Comparison of ENCODE assay signal across 8 mouse cellular contexts in the genomic region with DNA sequence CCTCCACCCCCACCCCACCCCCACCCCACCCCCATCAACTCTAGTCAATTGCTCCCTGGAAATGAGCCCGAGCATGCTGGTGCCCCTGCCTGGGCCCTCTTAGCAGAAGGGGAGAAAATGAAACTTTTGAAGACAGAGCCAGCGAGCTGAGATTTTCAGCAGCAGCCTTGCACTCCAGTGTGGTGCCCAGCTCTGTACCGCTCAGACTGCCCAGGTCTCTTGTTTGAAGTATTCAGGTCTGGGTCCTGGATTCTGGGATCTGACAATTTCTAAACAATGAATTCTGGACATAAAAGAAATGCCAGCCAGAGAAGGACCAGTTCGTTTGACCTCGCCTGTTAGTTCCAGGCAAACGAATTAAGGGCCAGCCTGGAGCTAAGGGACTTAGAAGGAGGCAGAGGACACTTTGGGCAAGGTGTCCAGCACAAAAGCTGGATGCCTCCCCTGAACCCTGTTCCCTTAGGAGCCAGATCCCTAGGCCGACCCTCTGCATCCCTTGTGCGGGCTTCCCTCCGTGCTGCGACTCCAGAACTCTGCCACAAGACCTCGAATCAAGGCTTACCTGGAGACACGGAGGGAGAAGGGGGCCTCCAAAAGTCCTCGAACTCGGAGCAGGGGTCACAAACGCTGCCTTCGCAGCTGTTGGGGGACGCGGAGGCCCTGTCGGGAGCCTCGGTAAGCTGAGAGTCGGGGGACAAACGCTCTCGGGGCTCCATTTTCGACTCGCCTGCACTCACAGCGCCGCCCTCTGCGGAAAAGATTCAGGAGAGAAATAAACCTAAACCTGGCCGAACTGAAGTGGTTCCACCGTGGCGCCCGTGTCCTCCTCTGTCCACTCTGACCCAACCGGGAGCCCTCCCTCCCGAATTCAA. TPM values are rescaled to one million over a fixed set of nuclear protein-coding genes. Genes with fewer than 3 reads are reported as not detected.
A peak's percentile ranks its signal among the peaks of the same experiment; 100 is the strongest.
DNase-seq lines count a peak whose midpoint lies in the region; ATAC-seq and TF ChIP-seq lines count a peak whose summit lies in the region.

No protein-coding gene starts in this region.

- peak overlapping the region; percentile 81 for H3K4me2 ChIP-seq in heart, embryonic 13.5 days
- H3K4me2 ChIP-seq in midbrain, embryonic 15.5 days = peak overlapping the region; percentile 28

- H3K4me3 ChIP-seq in kidney, adult 2 months (ENCODE audit: insufficient read depth, low read depth, low read length) = no peak overlapping the region
- peak overlapping the region; percentile 52 for H3K4me3 ChIP-seq in heart, embryonic 13.5 days
- peak overlapping the region; percentile 13 for H3K4me3 ChIP-seq in midbrain, embryonic 15.5 days

- ATAC-seq in heart, embryonic 13.5 days (ENCODE audit: extremely low read depth, insufficient number of reproducible peaks, low FRiP score, low TSS enrichment) = no peak
- no peak for ATAC-seq in midbrain, embryonic 15.5 days (replicated peaks)
- no peak for ATAC-seq in inflammation-experienced regulatory T-cells, adult 6 months
- ATAC-seq in granulocyte monocyte progenitor cell, adult 5-6 weeks (replicated peaks; ENCODE audit: poor library complexity, severe bottlenecking) = no peak

- no peak overlapping the region; the same call in 1 of the 2 replicates for H3K9ac ChIP-seq in heart, embryonic 13.5 days
- no peak overlapping the region for H3K9ac ChIP-seq in midbrain, embryonic 15.5 days

- DNase-seq in kidney, adult 2 months = peak; percentile 20
- DNase-seq in kidney, adult 8-10 months = no peak
- peak; percentile 48 for DNase-seq in brain, embryonic 14.5 days (ENCODE audit: low read depth)
- peak; percentile 26 for DNase-seq in kidney, postnatal 10 days

- WGBS in kidney, adult 2 months = 4% methylated on average over 34 of the region's 34 CpGs
- 1% methylated on average over 34 of the region's 34 CpGs for WGBS in heart, embryonic 13.5 days
- under 1% methylated on average over 34 of the region's 34 CpGs for WGBS in midbrain, embryonic 15.5 days

- no peak for TF ChIP-seq POLR2A in kidney, adult 2 months (IDR thresholded peaks at IDR 0.05; ENCODE audit: low read depth, low read length)
- no peak for TF ChIP-seq POLR2A in brain, embryonic 14.5 days (IDR thresholded peaks at IDR 0.05; ENCODE audit: borderline replicate concordance, extremely low read depth, insufficient read depth, insufficient read length, poor library complexity, severe bottlenecking)

- H3K4me1 ChIP-seq in kidney, adult 2 months (ENCODE audit: control insufficient read depth, insufficient read depth, low read length) = peaks cover 9% of the 10 kb centered on the region; the same call in 1 of the 2 replicates
- H3K4me1 ChIP-seq in heart, embryonic 13.5 days = peaks cover 65% of the 10 kb centered on the region
- peaks cover 50% of the 10 kb centered on the region for H3K4me1 ChIP-seq in midbrain, embryonic 15.5 days

- no peaks in the 10 kb centered on the region for H3K36me3 ChIP-seq in kidney, adult 2 months (ENCODE audit: control insufficient read depth, insufficient read depth, low read length)
- H3K36me3 ChIP-seq in heart, embryonic 13.5 days = no peaks in the 10 kb centered on the region
- H3K36me3 ChIP-seq in midbrain, embryonic 15.5 days (replicated peaks) = no peaks in the 10 kb centered on the region

- H3K9me3 ChIP-seq in heart, embryonic 13.5 days = no peaks in the 10 kb centered on the region
- no peaks in the 10 kb centered on the region for H3K9me3 ChIP-seq in midbrain, embryonic 15.5 days

- H3K27me3 ChIP-seq in kidney, adult 2 months (replicated peaks; ENCODE audit: control insufficient read depth, insufficient read depth, low read length) = peaks cover 9% of the 10 kb centered on the region
- peaks cover 100% of the 10 kb centered on the region for H3K27me3 ChIP-seq in heart, embryonic 13.5 days (replicated peaks)
- peaks cover 89% of the 10 kb centered on the region for H3K27me3 ChIP-seq in midbrain, embryonic 15.5 days (replicated peaks)

- no peak overlapping the region for H3K27ac ChIP-seq in kidney, adult 2 months (ENCODE audit: insufficient read depth, low read depth, low read length)
- H3K27ac ChIP-seq in heart, embryonic 13.5 days (replicated peaks) = no peak overlapping the region
- H3K27ac ChIP-seq in midbrain, embryonic 15.5 days = no peak overlapping the region

- TF ChIP-seq CTCF in kidney, adult 2 months (conservative IDR thresholded peaks at IDR 0.05; ENCODE audit: insufficient read depth, insufficient read length, low read depth, low read length) = no peak
- TF ChIP-seq CTCF in brain, embryonic 14.5 days (IDR thresholded peaks at IDR 0.05; ENCODE audit: borderline replicate concordance, extremely low read depth, insufficient read depth, insufficient read length) = no peak

RNA-seq across cellular contexts. Expression of a gene that starts 2.9 kb away (rescaled TPM):
- 0.19 and 0.53 TPM in 2 replicates for polyA plus RNA-seq in kidney, adult 2 months (2012; rRNA removed)
- 0.10 and 0.11 TPM in 2 replicates for polyA plus RNA-seq in brain, embryonic 14.5 days (2012; rRNA removed)
- polyA plus RNA-seq in heart, embryonic 13.5 days (2015; fragmentation: Nextera tagmentation; extraction: Ambion mirVana) = not detected in 2 replicates
- polyA plus RNA-seq in midbrain, embryonic 15.5 days (2015; fragmentation: Nextera tagmentation; extraction: Ambion mirVana) = not detected in 2 replicates
- 1 to 10 TPM; 2.0 to 7.4 (median 5.5) TPM for polyA plus RNA-seq in inflammation-experienced regulatory T-cells, adult 6 months (2017; shearing (Covaris generic))
- 42.2 and 60.6 TPM in 2 replicates for total RNA-seq in granulocyte monocyte progenitor cell, adult 5-6 weeks (2014; fragmentation: Nextera tagmentation)
- 53.9 and 54.4 TPM in 2 replicates for total RNA-seq in granulocyte monocyte progenitor cell, adult 5-6 weeks (2017)

Comparison
In these comparisons a context has a peak if more than half of its experiments do, and no peak if none do; other contexts are left out.
1. DNase-seq: peak in kidney, adult 2 months (single experiment), brain, embryonic 14.5 days (single experiment) and kidney, postnatal 10 days (single experiment); none in kidney, adult 8-10 months (0 of 2).